Mouse (Mus musculus): ENCODE results near the gene Nt5c2. TPM values are rescaled to one million over a fixed set of nuclear protein-coding genes. Genes with fewer than 3 reads are reported as not detected.

Gene Nt5c2
- polyA plus RNA-seq, 1 experiment from 2014 or later: 36.1 TPM

DNA sequence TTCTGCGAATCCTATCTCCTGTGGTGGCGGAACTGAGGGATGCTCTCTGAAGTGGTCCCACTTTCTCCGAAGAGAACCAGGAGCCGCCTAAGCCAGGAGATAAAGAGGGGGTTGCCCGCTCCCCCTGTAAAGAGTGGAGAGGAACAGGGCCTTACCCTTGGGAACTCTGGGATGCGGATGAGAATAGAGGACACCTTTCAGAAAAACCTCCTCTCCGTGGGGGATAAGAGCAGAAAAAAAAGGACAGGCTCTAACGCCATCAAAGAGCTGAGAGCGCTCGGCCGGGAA is 850 bp downstream of the Nt5c2 start:
- Histone ChIP-seq H3K27ac (ENCODE audit: low read depth) (no peak overlapping the region), H3K4me1 (ENCODE audit: insufficient read depth) (peaks cover 19% of the 10 kb centered on the region), H3K27me3 (ENCODE audit: insufficient read depth, low read length) (peaks cover 64% of the 10 kb centered on the region), H3K4me3 (ENCODE audit: low read depth, low read length) (peak overlapping the region; percentile 40; the same call in 1 of the 2 replicates), H3K9me3 (ENCODE audit: low read length) (no peaks in the 10 kb centered on the region), H3K36me3 (replicated peaks; ENCODE audit: insufficient read depth, low read length) (no peaks in the 10 kb centered on the region), H3K9ac (replicated peaks) (no peak overlapping the region), H3K4me2 (ENCODE audit: low read depth, low read length) (peak overlapping the region; percentile 66)
- DNase-seq: no peak
- no peak for ATAC-seq
- TF ChIP-seq EP300 (IDR thresholded peaks at IDR 0.05; ENCODE audit: low read depth) (no peak), CTCF (IDR thresholded peaks at IDR 0.05; ENCODE audit: low read depth) (no peak)
- WGBS (ENCODE audit: insufficient replicate concordance): 5% methylated on average over 11 of the region's 11 CpGs

DNA sequence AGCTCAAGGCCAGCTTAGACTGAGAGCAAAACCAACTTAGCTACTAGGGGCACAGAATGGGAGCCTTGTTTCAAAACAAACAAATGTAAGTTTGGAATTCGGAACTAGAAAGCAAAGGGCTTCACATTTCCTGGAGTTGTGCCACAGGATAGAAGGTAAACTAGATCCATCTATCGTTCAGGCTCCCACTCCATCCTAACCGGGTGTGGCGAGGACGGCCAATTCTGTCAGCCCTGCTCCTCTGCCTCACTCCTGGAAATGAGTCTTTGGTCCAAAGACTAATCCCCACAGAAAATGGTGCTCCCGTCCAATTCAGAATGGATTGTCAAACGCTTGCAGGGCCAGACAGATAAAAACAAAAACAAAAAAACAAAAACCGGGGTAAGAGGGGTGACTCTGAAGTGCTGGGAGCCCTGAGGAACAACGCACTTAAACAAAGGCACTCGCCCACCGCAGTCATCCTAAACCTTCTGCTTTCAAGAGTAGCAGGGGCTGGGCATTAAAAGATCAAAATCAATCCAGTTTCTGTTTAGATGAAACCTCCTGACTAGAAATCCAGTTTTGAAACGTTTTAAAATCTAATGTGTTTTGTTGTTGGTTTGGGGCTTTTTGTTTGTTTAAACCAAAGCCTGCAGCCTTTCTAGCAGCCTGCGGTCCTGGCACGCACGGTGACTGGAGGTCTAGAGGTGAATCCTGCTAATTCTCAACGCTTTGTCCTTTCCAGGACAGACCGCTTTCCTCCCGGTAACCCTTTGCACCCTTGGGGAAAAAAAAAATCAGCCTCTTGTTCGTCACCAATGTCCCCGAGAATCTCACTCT is 1.4 kb downstream of the Nt5c2 start:
- H3K4me1 ChIP-seq (ENCODE audit: insufficient read depth): peaks cover 19% of the 10 kb centered on the region
- no peak for DNase-seq
- no peak overlapping the region for H3K4me3 ChIP-seq (ENCODE audit: low read depth, low read length)
- no peak overlapping the region for H3K9ac ChIP-seq (replicated peaks)
- no peak overlapping the region for H3K27ac ChIP-seq (ENCODE audit: low read depth)
- H3K9me3 ChIP-seq (ENCODE audit: low read length): no peaks in the 10 kb centered on the region
- 17% methylated on average over 20 of the region's 20 CpGs for WGBS (ENCODE audit: insufficient replicate concordance)
- no peak for ATAC-seq
- no peak for TF ChIP-seq CTCF (IDR thresholded peaks at IDR 0.05; ENCODE audit: low read depth)
- TF ChIP-seq EP300 (IDR thresholded peaks at IDR 0.05; ENCODE audit: low read depth): no peak
- H3K27me3 ChIP-seq (ENCODE audit: insufficient read depth, low read length): peaks cover 64% of the 10 kb centered on the region
- no peak overlapping the region for H3K4me2 ChIP-seq (ENCODE audit: low read depth, low read length)
- H3K36me3 ChIP-seq (replicated peaks; ENCODE audit: insufficient read depth, low read length): no peaks in the 10 kb centered on the region

- ATAC-seq: no peak
- Histone ChIP-seq H3K9ac (replicated peaks) (no peak overlapping the region), H3K27me3 (ENCODE audit: insufficient read depth, low read length) (peaks cover 56% of the 10 kb centered on the region)
Observed at GRCm38 (mm10) chr19:47012521-47013130, 2.3 kb downstream of the Nt5c2 start.

GRCm38 (mm10) chr19:47009943-47010342 is 5.0 kb downstream of the Nt5c2 start:
- 67% methylated on average over 5 of the region's 5 CpGs for WGBS (ENCODE audit: insufficient replicate concordance)
- H3K9me3 ChIP-seq (ENCODE audit: low read length): no peaks in the 10 kb centered on the region
- H3K27me3 ChIP-seq (ENCODE audit: insufficient read depth, low read length): peaks cover 38% of the 10 kb centered on the region
- H3K4me1 ChIP-seq (ENCODE audit: insufficient read depth): peaks cover 12% of the 10 kb centered on the region
- DNase-seq (no peak), ATAC-seq (no peak)
- no peak for TF ChIP-seq EP300 (IDR thresholded peaks at IDR 0.05; ENCODE audit: low read depth)
- no peak for TF ChIP-seq CTCF (IDR thresholded peaks at IDR 0.05; ENCODE audit: low read depth)
- H3K27ac ChIP-seq (ENCODE audit: low read depth): no peak overlapping the region
- no peak overlapping the region for H3K4me2 ChIP-seq (ENCODE audit: low read depth, low read length)
- no peak overlapping the region for H3K4me3 ChIP-seq (ENCODE audit: low read depth, low read length)
- H3K36me3 ChIP-seq (replicated peaks; ENCODE audit: insufficient read depth, low read length): no peaks in the 10 kb centered on the region
- no peak overlapping the region for H3K9ac ChIP-seq (replicated peaks)

More at GRCm38 (mm10) chr19:47012521-47013130, 2.3 kb downstream of the Nt5c2 start:
- H3K36me3 ChIP-seq (replicated peaks; ENCODE audit: insufficient read depth, low read length): no peaks in the 10 kb centered on the region
- no peak for DNase-seq
- no peak overlapping the region for H3K4me2 ChIP-seq (ENCODE audit: low read depth, low read length)
- no peaks in the 10 kb centered on the region for H3K9me3 ChIP-seq (ENCODE audit: low read length)
- no peak overlapping the region for H3K4me3 ChIP-seq (ENCODE audit: low read depth, low read length)
- TF ChIP-seq EP300 (IDR thresholded peaks at IDR 0.05; ENCODE audit: low read depth) (no peak), CTCF (IDR thresholded peaks at IDR 0.05; ENCODE audit: low read depth) (no peak)
- H3K27ac ChIP-seq (ENCODE audit: low read depth): no peak overlapping the region
- 85% methylated on average over 15 of the region's 15 CpGs for WGBS (ENCODE audit: insufficient replicate concordance)
- peaks cover 19% of the 10 kb centered on the region for H3K4me1 ChIP-seq (ENCODE audit: insufficient read depth)

DNA sequence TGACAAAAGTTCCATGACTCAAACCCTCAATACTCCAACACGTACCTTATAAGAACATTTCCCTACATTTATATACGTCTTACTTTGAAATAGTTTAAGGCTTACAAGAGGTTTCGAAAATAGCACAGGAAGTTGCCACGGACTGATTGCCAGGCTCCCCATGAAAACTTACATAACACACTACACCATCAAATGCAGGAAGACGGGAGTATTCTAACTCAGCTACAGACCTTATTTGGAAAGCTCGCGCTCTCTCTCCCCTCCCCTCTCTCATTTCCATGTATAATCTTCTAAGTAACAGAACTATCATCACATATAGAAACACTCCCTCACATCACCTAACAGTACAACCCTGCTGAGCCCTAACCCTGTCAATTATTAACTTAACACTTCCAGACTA is 5.5 kb downstream of the Nt5c2 start:
- Histone ChIP-seq H3K27me3 (ENCODE audit: insufficient read depth, low read length) (peaks cover 33% of the 10 kb centered on the region), H3K27ac (ENCODE audit: low read depth) (no peak overlapping the region), H3K9ac (replicated peaks) (no peak overlapping the region), H3K9me3 (ENCODE audit: low read length) (no peaks in the 10 kb centered on the region), H3K4me2 (ENCODE audit: low read depth, low read length) (no peak overlapping the region), H3K36me3 (replicated peaks; ENCODE audit: insufficient read depth, low read length) (no peaks in the 10 kb centered on the region), H3K4me3 (ENCODE audit: low read depth, low read length) (no peak overlapping the region), H3K4me1 (ENCODE audit: insufficient read depth) (peaks cover 7% of the 10 kb centered on the region)
- 69% methylated on average over 7 of the region's 7 CpGs for WGBS (ENCODE audit: insufficient replicate concordance)
- TF ChIP-seq CTCF (IDR thresholded peaks at IDR 0.05; ENCODE audit: low read depth) (no peak), EP300 (IDR thresholded peaks at IDR 0.05; ENCODE audit: low read depth) (no peak)
- no peak for DNase-seq
- no peak for ATAC-seq

- Histone ChIP-seq H3K36me3 (replicated peaks; ENCODE audit: insufficient read depth, low read length) (no peaks in the 10 kb centered on the region), H3K9me3 (ENCODE audit: low read length) (no peaks in the 10 kb centered on the region), H3K4me1 (ENCODE audit: insufficient read depth) (0 out of 2 replicates have a peak, but pooled peaks cover 3% of the 10 kb centered on the region), H3K27ac (ENCODE audit: low read depth) (no peak overlapping the region), H3K27me3 (ENCODE audit: insufficient read depth, low read length) (0 out of 2 replicates have a peak, but pooled peaks cover 4% of the 10 kb centered on the region), H3K4me2 (ENCODE audit: low read depth, low read length) (no peak overlapping the region), H3K4me3 (ENCODE audit: low read depth, low read length) (no peak overlapping the region), H3K9ac (replicated peaks) (no peak overlapping the region)
- TF ChIP-seq CTCF (IDR thresholded peaks at IDR 0.05; ENCODE audit: low read depth) (no peak), EP300 (IDR thresholded peaks at IDR 0.05; ENCODE audit: low read depth) (no peak)
- DNase-seq (peak; percentile 67), ATAC-seq (no peak)
- WGBS (ENCODE audit: insufficient replicate concordance): 1% methylated on average over 4 of the region's 4 CpGs
Observed at GRCm38 (mm10) chr19:47006321-47006720, 8.6 kb downstream of the Nt5c2 start.

All from liver, postnatal 0 days (tissue).